Mouse (Mus musculus) spleen, adult 2 months (tissue): Measurements from ENCODE around the gene Cd68.

Source experiments
- CTCF ChIP-seq: fragments of 200-500 bp; IDR thresholded peaks from 2 replicates; pipeline ENCODE4 v1.5.1; 2011; ENCODE audit warnings: mild to moderate bottlenecking, inconsistent platforms; ENCODE audit not compliant: insufficient read depth, insufficient read length, insufficient replicate concordance; ENCODE audit errors: extremely low read depth
- POLR2A ChIP-seq: fragments of 200-500 bp; IDR thresholded peaks from 2 replicates; pipeline ENCODE4 v1.6.1; 2011; ENCODE audit warnings: low read depth, low read length, inconsistent platforms

- no peak for TF ChIP-seq CTCF
- no peak for TF ChIP-seq POLR2A
Measured at GRCm38 (mm10) chr11:69679144-69679543, 13.2 kb upstream of the Cd68 start.
